Mouse (Mus musculus): Measurements from ENCODE around the gene Stk4.

DNA sequence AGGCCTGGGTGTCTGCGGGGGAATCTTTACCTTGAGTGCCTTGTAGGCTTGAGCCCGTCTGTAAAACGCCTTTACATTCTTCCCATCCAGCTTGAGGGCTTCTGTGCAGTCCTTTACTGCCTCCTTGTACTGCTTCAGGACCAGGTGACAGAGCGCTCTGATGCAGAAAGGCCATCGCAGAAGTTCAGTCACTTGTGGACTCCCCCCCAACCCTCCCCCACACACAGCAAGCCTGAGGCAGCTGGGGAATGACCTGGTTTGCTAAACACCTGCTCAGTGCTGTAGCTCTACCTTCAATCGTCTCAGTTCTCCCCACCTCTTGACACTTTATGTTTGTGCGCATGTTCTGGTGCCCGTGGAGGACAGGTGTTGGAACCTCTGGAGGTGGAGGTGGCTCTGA is 15.5 kb upstream of the Stk4 start:
- no peak for TF ChIP-seq CTCF (IDR thresholded peaks at IDR 0.05; ENCODE audit: insufficient read depth, low read depth, low read length)
- TF ChIP-seq POLR2A (IDR thresholded peaks at IDR 0.05; ENCODE audit: insufficient read depth, low read depth, low read length): no peak

Data from olfactory bulb, adult 2 months (tissue).